Mouse (Mus musculus): ENCODE data around the gene Alkbh7.

DNA sequence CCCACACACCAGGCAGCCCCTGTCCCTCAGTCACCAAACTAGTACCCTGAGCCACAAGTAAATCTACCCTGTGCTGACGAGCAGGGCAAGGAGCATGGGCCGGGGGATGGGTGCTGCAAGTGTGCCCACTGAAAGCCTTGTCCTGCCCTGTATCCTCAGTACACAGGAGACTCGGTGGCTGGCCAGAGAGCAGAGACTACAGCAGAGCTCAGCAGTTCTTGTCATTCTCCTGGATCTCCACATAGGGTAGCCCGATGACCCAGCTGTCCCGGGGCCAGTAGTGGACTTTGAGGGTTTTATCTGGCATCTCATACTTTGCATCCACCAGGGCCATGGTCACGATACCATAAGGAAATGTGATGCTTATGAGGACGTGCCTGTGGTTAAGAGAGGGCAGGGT lies 42.3 kb upstream of the Alkbh7 start:
- TF ChIP-seq CTCF (IDR thresholded peaks at IDR 0.05; ENCODE audit: low read depth), result no peak
- TF ChIP-seq EP300 (optimal IDR thresholded peaks at IDR 0.05), result no peak

Data from stomach, postnatal 0 days (tissue).